Comparison of ENCODE assay signal across 14 mouse cellular contexts in the genomic region with DNA sequence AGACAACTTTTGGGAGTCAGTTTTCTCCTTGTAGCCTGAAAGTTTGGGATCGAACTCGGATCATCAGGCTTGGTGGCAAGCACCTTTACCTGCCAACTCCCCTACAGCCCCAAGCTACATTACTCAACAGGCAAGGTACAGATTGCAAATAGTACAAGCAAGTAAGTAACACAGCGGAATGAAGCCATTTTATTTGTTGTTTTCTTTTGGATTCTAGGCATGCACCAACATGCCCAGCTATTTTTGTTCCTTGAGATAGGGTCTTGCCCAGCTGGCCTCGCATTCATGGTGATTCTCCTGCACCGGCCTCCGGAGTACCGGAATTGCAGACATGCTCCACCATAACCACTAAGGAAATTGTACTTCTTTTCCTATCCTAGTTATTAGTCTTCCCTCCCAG. TPM values are rescaled to one million over a fixed set of nuclear protein-coding genes. Genes with fewer than 3 reads are reported as not detected.
DNase-seq lines count a peak whose midpoint lies in the region.
"Had no signal": no experiment of that assay in that cellular context is flagged by ENCODE, and none has a peak within 500 bp of the region (broad histone marks: within the 10 kb centered on the region; RNA-seq: fewer than 3 reads in every experiment).

No protein-coding gene starts in this region.

- intact Hi-C loops in heart, postnatal 14 days (cut with DNase I) = no loop called here

- DNase-seq in heart, adult 11 months = peak; percentile 85
- DNase-seq in heart, postnatal 14 days = no peak
- DNase-seq in fat pad, adult 2 months (ENCODE audit: extremely low read depth, low read depth, low spot score) = peak; percentile 58
- DNase-seq in right cerebral cortex, postnatal 25 days = no peak
- DNase-seq: adrenal gland, adult 2 months; adrenal gland, adult 8-10 months; adrenal gland, postnatal 10 days; adrenal gland, postnatal 14 days; adrenal gland, postnatal 25 days; adrenal gland, postnatal 36 days; B cell, adult 2 months; cerebellum, adult 11 months; cerebellum, adult 11-12 months; cerebellum, adult 18-20 months had no signal

RNA-seq across cellular contexts. Expression of a gene that starts 2.6 kb away (rescaled TPM):
- total RNA-seq in heart, postnatal 14 days (2021) = 100 to 1,000 TPM; 336 to 338 TPM

RNA-seq across cellular contexts. Expression of a gene that starts 33.9 kb away (rescaled TPM):
- 100 to 1,000 TPM; 103 to 107 TPM for total RNA-seq in heart, postnatal 14 days (2021)

RNA-seq across cellular contexts. Expression of a gene that starts 36.0 kb away (rescaled TPM):
- 10 to 100 TPM; 89.3 to 90.2 TPM for total RNA-seq in heart, postnatal 14 days (2021)

Comparison
In these comparisons a context has a peak if more than half of its experiments do, and no peak if none do; other contexts are left out.
1. DNase-seq: peak in heart, adult 11 months (single experiment) and fat pad, adult 2 months (single experiment); none in heart, postnatal 14 days (0 of 2) and right cerebral cortex, postnatal 25 days (single experiment).